Mouse (Mus musculus) right cerebral cortex, postnatal 36 days (tissue): ENCODE data around the gene Sbno2.
A peak's percentile ranks its signal among the peaks of the same experiment; 100 is the strongest.
"Not testable (repeated sequence)": the region's sequence is repeated elsewhere in the genome, so short reads cannot be mapped to it uniquely, and the experiment has no call there.

ENCODE experiments used
- DNase-seq, 2 experiments: peaks; one replicate each; pipeline ENCODE4 v3.0.0; 2022; ENCODE audit warnings: low spot score in 2 of 2, mixed read lengths in 1 of 2

Gene Sbno2

DNA sequence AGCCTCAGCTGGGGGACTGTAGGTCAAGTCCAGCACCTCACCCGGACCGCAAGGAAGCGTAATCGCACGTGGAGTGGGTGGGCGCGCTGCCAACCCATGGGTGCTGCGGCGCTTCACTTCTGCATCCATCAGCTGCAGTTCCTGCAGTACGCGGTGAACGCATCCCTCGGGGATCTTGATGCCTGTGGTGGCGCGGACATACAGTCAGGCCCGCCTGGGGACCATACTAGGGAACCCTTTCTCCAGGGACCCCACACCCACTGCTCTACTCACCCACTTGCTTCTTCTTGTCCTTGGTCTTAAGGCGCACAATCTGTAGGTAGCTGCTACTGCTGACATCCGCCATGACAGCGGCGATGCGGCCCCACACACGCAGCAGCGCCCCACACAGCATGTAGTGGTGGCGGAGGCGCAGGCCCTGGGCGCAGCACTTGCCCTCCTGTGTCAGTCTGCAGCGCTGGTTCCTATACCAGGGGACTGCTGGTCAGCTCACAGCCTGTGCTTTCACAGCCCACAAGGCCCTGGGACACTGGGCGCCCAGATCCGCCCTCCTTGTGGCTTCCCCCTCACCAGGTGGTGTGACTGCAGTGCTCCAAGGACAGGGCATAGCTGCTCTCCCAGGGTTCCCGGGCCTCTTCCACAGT is 47.6 kb downstream of the Sbno2 start:
- DNase-seq = no peak

GRCm38 (mm10) chr10:80056976-80057682 is 48.2 kb downstream of the Sbno2 start:
- DNase-seq = no peak

DNA sequence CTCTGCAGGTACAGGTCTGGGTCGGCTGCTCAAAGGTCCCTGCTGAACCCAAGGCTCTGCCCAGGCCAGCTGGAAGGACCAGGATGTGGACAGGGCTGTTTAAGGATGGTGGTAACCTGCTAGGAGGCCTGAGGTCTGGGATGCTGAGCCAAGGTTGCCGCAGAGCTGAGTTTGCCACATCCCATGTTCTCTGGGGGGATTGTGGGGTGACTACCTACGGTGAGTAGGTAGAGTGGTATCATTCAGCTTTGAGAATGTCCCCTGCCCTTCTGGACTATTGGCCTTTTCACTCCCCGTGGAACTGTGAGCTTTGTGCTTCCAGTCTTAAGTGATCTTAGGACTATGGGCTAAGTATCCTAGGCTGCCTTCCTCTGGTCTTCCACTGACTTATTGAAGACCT is 48.9 kb downstream of the Sbno2 start:
- no peak for DNase-seq

GRCm38 (mm10) chr10:80055891-80056290 is 49.5 kb downstream of the Sbno2 start:
- DNase-seq = no peak

DNA sequence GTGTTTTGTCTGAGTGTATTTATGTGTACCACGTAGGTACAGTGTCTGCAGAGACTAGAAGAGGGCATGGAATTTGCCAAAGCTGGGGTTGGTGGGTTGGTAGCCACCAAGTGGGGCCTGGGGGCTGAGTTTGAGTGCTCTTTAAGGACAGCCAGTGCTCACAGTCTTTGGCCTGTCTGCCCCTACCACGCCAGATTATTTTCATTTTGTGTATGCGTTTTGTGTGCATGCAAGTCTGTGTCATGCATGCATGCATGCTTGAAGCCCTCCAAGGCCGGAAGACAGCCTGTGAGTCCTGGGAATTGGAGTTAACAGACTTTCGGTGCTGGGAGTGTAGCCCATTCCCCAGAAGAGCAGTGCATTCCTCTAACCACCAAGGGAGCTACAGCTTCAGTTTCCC is 50.0 kb downstream of the Sbno2 start:
- no peak for DNase-seq

- not testable (repeated sequence) for DNase-seq
Observed at GRCm38 (mm10) chr10:80054911-80055310, 50.5 kb downstream of the Sbno2 start.

DNA sequence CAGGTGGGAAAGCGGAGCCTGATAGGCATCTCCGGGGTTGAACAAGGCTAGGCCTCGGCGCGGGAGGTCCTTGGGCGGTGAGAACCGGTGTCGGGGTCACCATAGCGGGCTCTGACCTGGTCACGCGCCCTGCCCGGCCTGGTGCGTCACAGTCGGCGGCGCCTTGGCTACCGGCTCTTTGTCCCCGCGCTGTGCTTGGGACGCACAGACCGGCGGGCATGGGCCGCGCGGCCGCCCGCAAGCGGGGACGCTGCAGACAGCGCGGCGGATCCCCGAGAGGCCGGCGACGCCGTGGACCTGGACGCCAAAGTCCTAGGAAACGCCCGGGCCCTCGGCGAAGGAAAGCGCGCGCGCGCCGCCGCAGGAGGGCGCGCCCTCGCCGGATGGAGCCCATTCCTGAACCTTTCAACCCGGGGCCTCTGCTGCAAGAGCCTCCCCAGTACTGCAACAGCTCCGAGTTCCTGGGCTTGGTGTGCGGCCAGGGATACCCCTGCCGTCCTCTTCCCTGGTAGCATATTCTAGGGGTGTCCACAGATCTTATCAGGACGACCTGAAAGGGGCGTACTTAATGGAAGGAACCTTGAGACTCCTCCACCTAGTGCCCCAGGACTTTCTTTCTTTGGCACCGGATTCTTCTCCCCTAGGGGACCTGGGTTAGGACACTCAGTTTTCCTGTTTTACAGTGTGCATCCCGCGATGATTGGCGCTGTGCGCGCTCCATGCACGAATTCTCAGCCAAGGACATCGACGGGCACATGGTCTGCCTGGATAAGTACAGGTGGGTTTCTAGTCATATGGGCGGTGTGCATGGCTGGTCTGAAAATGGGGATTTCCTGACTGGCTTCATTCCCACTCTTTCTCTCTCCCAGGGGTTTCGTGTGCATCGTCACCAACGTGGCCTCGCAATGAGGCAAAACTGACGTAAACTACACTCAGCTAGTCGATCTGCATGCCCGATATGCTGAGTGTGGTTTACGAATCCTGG is 51.2 kb downstream of the Sbno2 start:
- peak in 1 of 2 experiments; percentile 38 for DNase-seq

GRCm38 (mm10) chr10:80053259-80053780 is 52.1 kb downstream of the Sbno2 start:
- peak; percentile 100 for DNase-seq

GRCm38 (mm10) chr10:80052374-80052764 is 53.0 kb downstream of the Sbno2 start:
- DNase-seq = no peak

- no peak for DNase-seq
Observed at GRCm38 (mm10) chr10:80051618-80052373, 53.6 kb downstream of the Sbno2 start.

DNA sequence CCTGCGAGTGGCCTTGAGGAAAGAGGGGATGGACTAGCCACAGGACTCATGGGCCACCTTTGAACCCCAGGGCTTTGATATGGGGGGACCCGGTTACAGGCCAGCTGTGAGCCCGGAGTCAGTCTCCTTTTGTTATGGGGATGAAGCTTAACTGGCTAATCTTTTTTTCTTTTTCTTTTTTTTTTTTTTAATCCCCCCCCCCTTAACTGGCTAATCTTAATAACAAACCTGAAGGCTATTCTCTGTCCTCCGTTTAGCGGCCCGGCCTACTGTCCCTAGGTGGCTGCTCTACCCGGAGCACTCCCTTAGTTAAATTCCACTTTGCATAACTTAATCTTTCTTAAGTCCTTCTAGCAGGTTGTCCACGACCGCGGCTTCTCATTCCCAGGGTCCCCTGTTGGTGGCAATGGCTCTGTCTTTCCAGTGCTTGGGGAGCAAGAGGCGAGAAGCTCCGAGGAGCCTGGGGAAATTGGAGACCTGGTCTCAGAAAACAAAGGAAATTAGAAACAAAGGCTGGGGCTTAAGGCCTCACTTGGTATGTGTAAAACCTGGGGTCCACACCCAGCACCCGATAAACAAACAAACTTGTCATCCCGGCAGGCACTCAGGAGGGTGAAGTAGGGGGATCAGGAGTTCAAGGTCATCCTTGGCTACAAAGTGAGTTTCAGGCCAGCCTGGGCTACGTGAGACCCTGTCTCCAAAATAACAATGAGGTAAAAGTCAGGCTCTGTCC is 54.3 kb downstream of the Sbno2 start:
- no peak for DNase-seq

GRCm38 (mm10) chr10:80050244-80050643 is 55.1 kb downstream of the Sbno2 start:
- DNase-seq = no peak

GRCm38 (mm10) chr10:80048834-80049233 is 56.5 kb downstream of the Sbno2 start:
- DNase-seq = no peak

DNA sequence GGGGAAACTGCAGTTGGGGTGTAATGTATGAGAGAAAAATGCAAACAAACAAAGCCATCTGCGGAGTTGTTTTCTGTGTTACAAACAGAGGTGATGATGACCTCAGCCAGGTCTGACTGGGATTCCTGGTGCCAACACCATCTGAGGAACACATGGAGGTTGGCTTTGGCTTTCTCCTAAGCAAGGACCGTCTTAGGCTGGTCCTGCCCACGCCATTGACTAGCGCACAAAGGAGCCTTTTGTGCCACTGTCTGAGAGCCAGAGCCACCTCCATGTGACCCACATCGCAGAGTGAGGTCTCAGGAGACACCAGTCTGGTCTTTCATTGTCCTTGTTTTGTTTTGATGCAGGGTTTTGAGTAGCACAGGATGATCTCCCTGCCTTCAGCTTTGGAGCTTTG is 57.0 kb downstream of the Sbno2 start:
- no peak for DNase-seq

DNA sequence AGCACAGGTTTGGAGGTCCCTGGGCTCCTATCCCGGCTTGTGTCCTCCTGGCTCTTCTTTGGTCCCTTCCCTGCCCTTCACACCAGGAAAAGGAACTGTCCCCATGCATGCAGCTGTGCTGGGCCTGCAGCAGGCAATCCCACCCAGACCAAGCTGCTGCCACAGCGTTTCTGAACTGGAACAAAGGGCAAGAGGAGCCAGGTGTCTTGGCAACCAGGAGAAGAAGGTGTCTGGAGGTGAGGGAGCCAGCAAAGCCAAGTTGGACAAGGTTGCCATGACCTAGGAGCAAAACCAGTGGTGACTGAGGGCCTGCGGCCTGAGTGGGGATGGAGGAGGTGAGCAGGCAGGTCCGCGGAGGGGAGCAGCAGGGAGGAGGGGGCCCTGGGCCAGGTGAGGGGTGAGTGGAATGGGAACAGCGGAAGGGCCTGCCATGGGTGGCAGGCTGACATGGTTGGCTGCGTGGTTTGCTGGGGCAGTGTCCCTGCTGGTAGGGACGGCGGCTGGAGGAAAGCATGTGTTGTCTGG is 58.3 kb downstream of the Sbno2 start, which contains the start of gene Gpx4:
TSS of gene Gpx4 (plus strand) at position 126 of the 525 bp plus-strand sequence.
- DNase-seq = no peak

DNA sequence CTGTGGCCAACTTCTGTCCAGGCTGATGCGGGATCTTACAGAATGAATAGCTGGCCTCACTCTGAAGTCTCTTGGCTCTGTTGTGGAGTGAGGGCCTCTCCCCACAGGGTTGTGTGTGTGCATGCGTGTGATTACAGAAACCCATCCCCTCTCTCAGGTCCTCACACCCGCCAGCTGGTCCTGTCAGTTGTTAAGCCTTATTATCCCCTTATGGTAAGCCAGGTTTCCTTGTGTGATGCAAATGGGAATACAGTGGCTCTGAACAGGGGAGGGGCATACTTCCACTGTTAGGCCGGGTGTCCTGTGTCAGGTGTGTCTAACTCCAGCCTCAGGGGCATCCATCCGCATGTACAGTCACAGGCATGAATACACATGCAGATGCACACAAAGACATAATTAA is 59.6 kb downstream of the Sbno2 start:
- no peak for DNase-seq

- not testable (repeated sequence) for DNase-seq
Observed at GRCm38 (mm10) chr10:80045364-80045763, 60.0 kb downstream of the Sbno2 start.

GRCm38 (mm10) chr10:80044087-80044486 is 61.3 kb downstream of the Sbno2 start:
- DNase-seq = no peak

- DNase-seq = not testable (repeated sequence)
Observed at GRCm38 (mm10) chr10:80041409-80042060, 63.8 kb downstream of the Sbno2 start.

DNA sequence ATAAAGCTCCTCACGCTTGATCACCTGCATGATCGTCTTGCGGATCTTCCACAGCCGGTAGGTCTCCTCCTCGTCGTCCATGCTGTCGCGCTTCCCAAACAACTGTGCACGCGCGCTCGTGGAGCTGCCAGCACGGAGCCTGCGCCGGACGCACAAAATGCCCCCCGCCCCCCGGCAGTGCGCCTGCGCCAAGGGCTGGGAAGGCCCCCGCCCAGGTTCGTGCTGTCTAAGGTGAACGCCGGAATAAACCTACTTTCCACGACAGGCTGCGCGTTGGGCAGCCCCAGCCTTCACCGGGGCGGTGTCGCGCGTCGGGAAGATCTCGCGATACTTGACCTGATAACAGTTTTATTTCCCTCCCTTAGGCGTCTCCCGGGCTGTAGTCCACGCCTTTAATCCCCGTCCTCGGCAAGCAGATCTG is 65.8 kb downstream of the Sbno2 start, which contains the start of gene Polr2e:
TSS of gene Polr2e (minus strand) at position 237 of the 421 bp plus-strand sequence.
- peak; percentile 96 to 97 for DNase-seq
